Mouse (Mus musculus) megakaryocyte, embryonic 14.5 days (primary cell): Measurements from ENCODE around the gene Adam22. TPM values are rescaled to one million over a fixed set of nuclear protein-coding genes. Genes with fewer than 3 reads are reported as not detected.
"Not testable (repeated sequence)": the region's sequence is repeated elsewhere in the genome, so short reads cannot be mapped to it uniquely, and the experiment has no call there.

Experiments
- H3K27me3 ChIP-seq: replicated peaks from 2 replicates; pipeline ENCODE3; 2012; ENCODE audit warnings: inconsistent platforms
- H3K36me3 ChIP-seq: replicated peaks from 2 replicates; pipeline ENCODE3; 2012; ENCODE audit warnings: low read length, inconsistent platforms, mixed read lengths
- H3K4me1 ChIP-seq: 2 replicates; pipeline ENCODE4 v1.6.1; 2012; ENCODE audit warnings: inconsistent platforms
- H3K4me3 ChIP-seq: replicated peaks from 2 replicates; pipeline ENCODE3; 2012; ENCODE audit warnings: moderate library complexity, mild to moderate bottlenecking, inconsistent platforms
- H3K9me3 ChIP-seq: 2 replicates; pipeline ENCODE4 v1.6.1; 2012; ENCODE audit warnings: inconsistent platforms
- FLI1 ChIP-seq: IDR thresholded peaks from 2 replicates; pipeline ENCODE4 v1.6.1; 2012; ENCODE audit warnings: low read length, inconsistent platforms, mixed read lengths
- GATA1 ChIP-seq: IDR thresholded peaks from 3 replicates; pipeline ENCODE4 v1.6.1; 2012; ENCODE audit warnings: mixed read lengths, low read length, inconsistent platforms, borderline replicate concordance
- polyA plus RNA-seq: library from polyadenylated mRNA; stranded (reverse); fragments of >175 nt; gene quantifications from 2 replicates; pipeline ENCODE4 v1.2.3, GENCODE M21; 2012; ENCODE audit warnings: low replicate concordance; ENCODE audit not compliant: insufficient read depth

The Adam22 gene
- polyA plus RNA-seq, 1 experiment = 0.03 TPM

- Histone ChIP-seq H3K4me1 (no peaks in the 10 kb centered on the region), H3K36me3 (no peaks in the 10 kb centered on the region), H3K4me3 (no peak overlapping the region), H3K9me3 (peaks cover 8% of the 10 kb centered on the region; the same call in 1 of the 2 replicates), H3K27me3 (no peaks in the 10 kb centered on the region)
- TF ChIP-seq GATA1 = no peak
- TF ChIP-seq FLI1 = no peak
Measured at GRCm38 (mm10) chr5:8257366-8257765, 110.6 kb downstream of the Adam22 start.

- H3K4me1 ChIP-seq = no peaks in the 10 kb centered on the region
- TF ChIP-seq GATA1 (no peak), FLI1 (no peak)
- no peaks in the 10 kb centered on the region for H3K27me3 ChIP-seq
- no peaks in the 10 kb centered on the region for H3K36me3 ChIP-seq
- peaks cover 8% of the 10 kb centered on the region; the same call in 1 of the 2 replicates for H3K9me3 ChIP-seq
- H3K4me3 ChIP-seq = peak overlapping the region; percentile 2
Measured at GRCm38 (mm10) chr5:8256487-8256886, 111.5 kb downstream of the Adam22 start.

- Histone ChIP-seq H3K36me3 (no peaks in the 10 kb centered on the region), H3K4me1 (no peaks in the 10 kb centered on the region), H3K9me3 (peaks cover 5% of the 10 kb centered on the region; the same call in 1 of the 2 replicates), H3K4me3 (no peak overlapping the region), H3K27me3 (no peaks in the 10 kb centered on the region)
- TF ChIP-seq GATA1 (no peak), FLI1 (no peak)
Measured at GRCm38 (mm10) chr5:8244696-8245095, 123.3 kb downstream of the Adam22 start.

- peaks cover 5% of the 10 kb centered on the region; the same call in 1 of the 2 replicates for H3K9me3 ChIP-seq
- H3K4me3 ChIP-seq = peak overlapping the region; percentile 6
- TF ChIP-seq GATA1 = no peak
- TF ChIP-seq FLI1 = no peak
- no peaks in the 10 kb centered on the region for H3K4me1 ChIP-seq
- H3K27me3 ChIP-seq = no peaks in the 10 kb centered on the region
- no peaks in the 10 kb centered on the region for H3K36me3 ChIP-seq
Measured at GRCm38 (mm10) chr5:8243064-8243615, 124.8 kb downstream of the Adam22 start.

GRCm38 (mm10) chr5:8242660-8243059 lies 125.3 kb downstream of the Adam22 start:
- Histone ChIP-seq H3K9me3 (peaks cover 5% of the 10 kb centered on the region; the same call in 1 of the 2 replicates), H3K27me3 (no peaks in the 10 kb centered on the region), H3K4me3 (no peak overlapping the region), H3K36me3 (no peaks in the 10 kb centered on the region), H3K4me1 (no peaks in the 10 kb centered on the region)
- TF ChIP-seq GATA1 (no peak), FLI1 (no peak)

GRCm38 (mm10) chr5:8227073-8227472 lies 140.9 kb downstream of the Adam22 start:
- Histone ChIP-seq H3K9me3 (no peaks in the 10 kb centered on the region), H3K27me3 (no peaks in the 10 kb centered on the region), H3K36me3 (no peaks in the 10 kb centered on the region), H3K4me3 (no peak overlapping the region), H3K4me1 (no peaks in the 10 kb centered on the region)
- TF ChIP-seq GATA1 (no peak), FLI1 (no peak)

- no peak for TF ChIP-seq GATA1
Measured at GRCm38 (mm10) chr5:8224321-8224705, 143.6 kb downstream of the Adam22 start.

GRCm38 (mm10) chr5:8223597-8224320 lies 144.2 kb downstream of the Adam22 start:
- Histone ChIP-seq H3K9me3 (no peaks in the 10 kb centered on the region), H3K4me1 (no peaks in the 10 kb centered on the region), H3K27me3 (no peaks in the 10 kb centered on the region), H3K36me3 (no peaks in the 10 kb centered on the region), H3K4me3 (no peak overlapping the region)
- TF ChIP-seq GATA1 (no peak), FLI1 (no peak)

More at GRCm38 (mm10) chr5:8224321-8224705, 143.6 kb downstream of the Adam22 start:
- no peaks in the 10 kb centered on the region for H3K9me3 ChIP-seq
- no peak overlapping the region for H3K4me3 ChIP-seq
- H3K36me3 ChIP-seq = no peaks in the 10 kb centered on the region
- no peaks in the 10 kb centered on the region for H3K27me3 ChIP-seq
- no peaks in the 10 kb centered on the region for H3K4me1 ChIP-seq

- Histone ChIP-seq H3K4me3 (peak overlapping the region; percentile 6), H3K36me3 (no peaks in the 10 kb centered on the region), H3K27me3 (no peaks in the 10 kb centered on the region), H3K4me1 (no peaks in the 10 kb centered on the region), H3K9me3 (no peaks in the 10 kb centered on the region)
- TF ChIP-seq GATA1 = no peak
- TF ChIP-seq FLI1 = no peak
Measured at GRCm38 (mm10) chr5:8221630-8222029, 146.3 kb downstream of the Adam22 start.

GRCm38 (mm10) chr5:8215841-8216240 lies 152.1 kb downstream of the Adam22 start:
- H3K4me1 ChIP-seq = no peaks in the 10 kb centered on the region
- no peak for TF ChIP-seq FLI1
- TF ChIP-seq GATA1 = no peak
- H3K9me3 ChIP-seq = no peaks in the 10 kb centered on the region
- no peaks in the 10 kb centered on the region for H3K36me3 ChIP-seq
- H3K4me3 ChIP-seq = no peak overlapping the region
- H3K27me3 ChIP-seq = no peaks in the 10 kb centered on the region

- H3K36me3 ChIP-seq, H3K27me3 ChIP-seq: not testable (repeated sequence)
Measured at GRCm38 (mm10) chr5:8184992-8185391, 183.0 kb downstream of the Adam22 start.

More at GRCm38 (mm10) chr5:8184992-8185391, 183.0 kb downstream of the Adam22 start:
- H3K9me3 ChIP-seq, H3K4me1 ChIP-seq, H3K4me3 ChIP-seq: not testable (repeated sequence)
